Mouse (Mus musculus) heart, embryonic 10.5 days (tissue): Measurements from ENCODE around the gene Ugcg. TPM values are rescaled to one million over a fixed set of nuclear protein-coding genes. Genes with fewer than 3 reads are reported as not detected.

Experiments used
- DNase-seq: peaks from one replicate; pipeline ENCODE4 v3.0.0-alpha.2; 2017; ENCODE audit warnings: low spot score
- H3K27ac ChIP-seq: fragments of 300-500 bp; sonication (generic); 2 replicates; pipeline ENCODE4 v1.5.1; 2016; ENCODE audit warnings: mild to moderate bottlenecking
- H3K27me3 ChIP-seq: fragments of 300-500 bp; sonication (generic); 2 replicates; pipeline ENCODE4 v1.6.1; 2016; ENCODE audit warnings: mild to moderate bottlenecking; ENCODE audit not compliant: poor library complexity, insufficient read depth, severe bottlenecking
- H3K36me3 ChIP-seq: fragments of 300-500 bp; sonication (generic); 2 replicates; pipeline ENCODE4 v1.6.1; 2016; ENCODE audit warnings: mild to moderate bottlenecking, moderate library complexity
- H3K4me1 ChIP-seq: fragments of 300-500 bp; sonication (generic); 2 replicates; pipeline ENCODE4 v1.6.1; 2016; ENCODE audit warnings: mild to moderate bottlenecking
- H3K4me3 ChIP-seq: fragments of 300-500 bp; sonication (generic); 2 replicates; pipeline ENCODE4 v1.5.1; 2016; ENCODE audit warnings: mild to moderate bottlenecking, moderate library complexity
- H3K9me3 ChIP-seq: fragments of 300-500 bp; sonication (generic); 2 replicates; pipeline ENCODE4 v1.6.1; 2016; ENCODE audit warnings: mild to moderate bottlenecking, moderate library complexity
- WGBS: fragments of 180-500 bp; shearing (Covaris S2); methylation state at CpG from one replicate; pipeline ENCODE4 v1.1.7; 2016; 5-methylcytosine and 5-hydroxymethylcytosine counted together
- polyA plus RNA-seq: library from polyadenylated mRNA; unstranded; fragments of >200 nt; fragmentation: Nextera tagmentation; extraction: Ambion mirVana; gene quantifications from 2 replicates; pipeline ENCODE4 v1.2.1, GENCODE M21; 2016

Ugcg gene
- polyA plus RNA-seq, 1 experiment from 2014 or later = 9.7 TPM

- 59% methylated on average over 2 of the region's 2 CpGs for WGBS
- Histone ChIP-seq H3K36me3 (no peaks in the 10 kb centered on the region), H3K9me3 (no peaks in the 10 kb centered on the region), H3K4me3 (no peak overlapping the region), H3K27ac (0 out of 2 replicates have a peak overlapping the region, but pooled peaks have one; percentile 12), H3K4me1 (peaks cover 23% of the 10 kb centered on the region; the same call in 1 of the 2 replicates), H3K27me3 (no peaks in the 10 kb centered on the region)
- peak; percentile 48 for DNase-seq
Observed at GRCm38 (mm10) chr4:59173181-59173922, 15.7 kb upstream of the Ugcg start.

GRCm38 (mm10) chr4:59175003-59175402, 14.1 kb upstream of the Ugcg start:
- H3K4me3 ChIP-seq = no peak overlapping the region
- WGBS = 21% methylated on average over 4 of the region's 4 CpGs
- peaks cover 23% of the 10 kb centered on the region; the same call in 1 of the 2 replicates for H3K4me1 ChIP-seq
- no peaks in the 10 kb centered on the region for H3K27me3 ChIP-seq
- no peaks in the 10 kb centered on the region for H3K36me3 ChIP-seq
- peak overlapping the region; percentile 56 for H3K27ac ChIP-seq
- H3K9me3 ChIP-seq = no peaks in the 10 kb centered on the region
- DNase-seq = peak; percentile 66

- H3K36me3 ChIP-seq = no peaks in the 10 kb centered on the region
- no peaks in the 10 kb centered on the region for H3K9me3 ChIP-seq
- H3K27ac ChIP-seq = 0 out of 2 replicates have a peak overlapping the region, but pooled peaks have one; percentile 31
- H3K27me3 ChIP-seq = no peaks in the 10 kb centered on the region
- H3K4me1 ChIP-seq = peaks cover 23% of the 10 kb centered on the region; the same call in 1 of the 2 replicates
- DNase-seq = peak; percentile 63
- WGBS = 24% methylated on average over 6 of the region's 6 CpGs
- no peak overlapping the region for H3K4me3 ChIP-seq
Observed at GRCm38 (mm10) chr4:59175929-59176328, 13.1 kb upstream of the Ugcg start.

- 76% methylated on average over 2 of the region's 2 CpGs for WGBS
- H3K9me3 ChIP-seq = no peaks in the 10 kb centered on the region
- no peak for DNase-seq
- no peaks in the 10 kb centered on the region for H3K36me3 ChIP-seq
- no peak overlapping the region for H3K27ac ChIP-seq
- no peak overlapping the region for H3K4me3 ChIP-seq
- no peaks in the 10 kb centered on the region for H3K27me3 ChIP-seq
- peaks cover 22% of the 10 kb centered on the region; the same call in 1 of the 2 replicates for H3K4me1 ChIP-seq
Observed at GRCm38 (mm10) chr4:59177566-59177965, 11.5 kb upstream of the Ugcg start.

- WGBS = 54% methylated on average over 5 of the region's 5 CpGs
- Histone ChIP-seq H3K4me1 (no peaks in the 10 kb centered on the region), H3K27ac (no peak overlapping the region), H3K4me3 (no peak overlapping the region), H3K9me3 (no peaks in the 10 kb centered on the region), H3K36me3 (no peaks in the 10 kb centered on the region), H3K27me3 (no peaks in the 10 kb centered on the region)
- DNase-seq = peak; percentile 70
Observed at GRCm38 (mm10) chr4:59181320-59182271, 7.5 kb upstream of the Ugcg start.

GRCm38 (mm10) chr4:59185671-59186070, 3.4 kb upstream of the Ugcg start:
- WGBS = 71% methylated on average over 3 of the region's 3 CpGs
- H3K27ac ChIP-seq = no peak overlapping the region
- H3K4me3 ChIP-seq = no peak overlapping the region
- peaks cover 6% of the 10 kb centered on the region; the same call in 1 of the 2 replicates for H3K4me1 ChIP-seq
- H3K9me3 ChIP-seq = no peaks in the 10 kb centered on the region
- no peak for DNase-seq
- H3K27me3 ChIP-seq = no peaks in the 10 kb centered on the region
- no peaks in the 10 kb centered on the region for H3K36me3 ChIP-seq

GRCm38 (mm10) chr4:59187289-59187688, 1.8 kb upstream of the Ugcg start:
- no peaks in the 10 kb centered on the region for H3K27me3 ChIP-seq
- WGBS = 22% methylated on average over 3 of the region's 3 CpGs
- peak; percentile 80 for DNase-seq
- no peak overlapping the region for H3K4me3 ChIP-seq
- H3K36me3 ChIP-seq = no peaks in the 10 kb centered on the region; the same call in 1 of the 2 replicates
- peaks cover 10% of the 10 kb centered on the region; the same call in 1 of the 2 replicates for H3K4me1 ChIP-seq
- no peak overlapping the region for H3K27ac ChIP-seq
- no peaks in the 10 kb centered on the region for H3K9me3 ChIP-seq

- Histone ChIP-seq H3K27me3 (no peaks in the 10 kb centered on the region), H3K36me3 (no peaks in the 10 kb centered on the region; the same call in 1 of the 2 replicates), H3K27ac (peak overlapping the region; percentile 97), H3K4me1 (peaks cover 10% of the 10 kb centered on the region; the same call in 1 of the 2 replicates), H3K9me3 (no peaks in the 10 kb centered on the region), H3K4me3 (peak overlapping the region; percentile 93)
- DNase-seq = peak; percentile 5
- 31% methylated on average over 4 of the region's 4 CpGs for WGBS
Observed at GRCm38 (mm10) chr4:59188474-59188801, 619 bp upstream of the Ugcg start.

GRCm38 (mm10) chr4:59189546-59190237, 635 bp downstream of the Ugcg start:
- peak; percentile 79 for DNase-seq
- H3K4me1 ChIP-seq = peaks cover 10% of the 10 kb centered on the region; the same call in 1 of the 2 replicates
- WGBS = under 1% methylated on average over 53 of the region's 54 CpGs
- H3K36me3 ChIP-seq = no peaks in the 10 kb centered on the region; the same call in 1 of the 2 replicates
- peak overlapping the region; percentile 97 for H3K27ac ChIP-seq
- H3K9me3 ChIP-seq = no peaks in the 10 kb centered on the region
- no peaks in the 10 kb centered on the region for H3K27me3 ChIP-seq
- H3K4me3 ChIP-seq = peak overlapping the region; percentile 93

GRCm38 (mm10) chr4:59190650-59191424, 1.8 kb downstream of the Ugcg start:
- WGBS = 51% methylated on average over 7 of the region's 7 CpGs
- peaks cover 11% of the 10 kb centered on the region for H3K4me1 ChIP-seq
- no peaks in the 10 kb centered on the region; the same call in 1 of the 2 replicates for H3K36me3 ChIP-seq
- H3K27me3 ChIP-seq = no peaks in the 10 kb centered on the region
- peak overlapping the region; percentile 93 for H3K4me3 ChIP-seq
- no peak overlapping the region; the same call in 1 of the 2 replicates for H3K27ac ChIP-seq
- H3K9me3 ChIP-seq = no peaks in the 10 kb centered on the region
- peak; percentile 70 for DNase-seq

- Histone ChIP-seq H3K4me3 (no peak overlapping the region), H3K27ac (no peak overlapping the region), H3K9me3 (no peaks in the 10 kb centered on the region), H3K4me1 (peaks cover 42% of the 10 kb centered on the region), H3K36me3 (no peaks in the 10 kb centered on the region; the same call in 1 of the 2 replicates), H3K27me3 (no peaks in the 10 kb centered on the region)
- peak; percentile 64 for DNase-seq
- 90% methylated on average over 13 of the region's 13 CpGs for WGBS
Observed at GRCm38 (mm10) chr4:59194731-59195496, 5.9 kb downstream of the Ugcg start.
